Mouse (Mus musculus): ENCODE measurements around the gene Tmem87a.

GRCm38 (mm10) chr2:120397951-120398350, 6.0 kb downstream of the Tmem87a start:
- TF ChIP-seq RAD21 (IDR thresholded peaks at IDR 0.05; ENCODE audit: low read depth, low read length): no peak
- TF ChIP-seq CTCF (IDR thresholded peaks at IDR 0.05 in 2 of 3, conservative IDR thresholded peaks at IDR 0.05 in 1 of 3; ENCODE audit: control insufficient read depth in 1 of 3, insufficient read depth in 1 of 3, low read depth in 2 of 3, low read length in 3 of 3, poor library complexity in 1 of 3, severe bottlenecking in 1 of 3): no peak
- no peak for TF ChIP-seq EP300 (IDR thresholded peaks at IDR 0.05; ENCODE audit: low read depth in 1 of 2, low read length in 2 of 2)
- TF ChIP-seq UBTF (IDR thresholded peaks at IDR 0.05; ENCODE audit: borderline replicate concordance, insufficient read depth, low read depth, low read length): no peak
- no peak for TF ChIP-seq MAX (IDR thresholded peaks at IDR 0.05; ENCODE audit: low read length)
- TF ChIP-seq HCFC1 (IDR thresholded peaks at IDR 0.05; ENCODE audit: low read depth, low read length): no peak
- TF ChIP-seq BHLHE40 (IDR thresholded peaks at IDR 0.05; ENCODE audit: borderline replicate concordance, low read depth, low read length): no peak
- no peak for TF ChIP-seq GATA1 (IDR thresholded peaks at IDR 0.05; ENCODE audit: low read depth, low read length)

Measured in MEL (cell line).